Mouse (Mus musculus) neural tube, embryonic 10.5 days (tissue): ENCODE results near the gene Tgfbr2.

Source experiments
- DNase-seq: peaks from one replicate; pipeline ENCODE4 v3.0.0-alpha.2; 2017; ENCODE audit warnings: low spot score; ENCODE audit errors: extremely low spot score

Tgfbr2 gene

GRCm38 (mm10) chr9:116174481-116175461 lies at the start of gene Tgfbr2:
Gene Tgfbr2, minus strand, starts transcription at chr9:116175360.
- DNase-seq = peak; percentile 79

GRCm38 (mm10) chr9:116223368-116223767 lies 48.2 kb upstream of the Tgfbr2 start:
- DNase-seq = no peak

DNA sequence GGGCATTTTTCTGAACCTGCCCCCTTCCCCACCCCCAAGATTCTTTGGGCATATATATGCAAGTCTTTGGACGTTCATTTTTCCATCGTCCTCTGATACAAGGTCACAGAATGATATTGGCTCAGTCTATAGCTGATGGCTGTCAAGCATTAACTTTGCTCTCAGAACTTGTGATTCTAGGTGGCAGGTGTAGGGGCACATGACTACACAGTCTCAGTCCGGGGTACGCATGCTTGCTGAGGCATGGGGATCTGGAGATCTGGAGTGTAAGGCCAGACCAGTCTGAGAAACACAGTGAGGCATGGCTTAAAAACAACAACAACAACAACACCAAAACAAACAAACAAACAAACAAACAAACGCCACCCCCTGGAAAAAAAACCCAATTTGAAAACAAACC lies 47.5 kb upstream of the Tgfbr2 start:
- DNase-seq = no peak

- DNase-seq = no peak
These were observed 46.8 kb upstream of the Tgfbr2 start for GRCm38 (mm10) chr9:116222000-116222399.

DNA sequence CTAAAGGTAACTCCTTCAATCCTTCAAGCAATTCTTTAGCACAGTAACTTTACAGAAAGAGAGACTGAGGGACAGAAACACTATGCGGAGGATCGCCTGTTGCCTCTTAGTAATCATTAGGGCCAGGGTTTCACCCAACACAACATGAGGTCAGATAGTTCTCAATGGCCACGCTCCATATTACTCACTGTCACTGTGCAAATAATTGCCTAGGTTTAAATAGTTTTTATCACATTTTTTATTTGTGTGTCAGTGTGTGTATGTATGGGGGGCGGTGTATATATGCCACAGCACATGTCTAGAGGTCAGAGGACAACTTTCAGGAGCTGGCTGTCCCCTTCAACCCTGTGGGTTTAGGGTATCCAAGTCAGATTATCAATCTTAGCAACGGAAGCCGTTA lies 46.4 kb upstream of the Tgfbr2 start:
- no peak for DNase-seq

- no peak for DNase-seq
These were observed 45.5 kb upstream of the Tgfbr2 start for GRCm38 (mm10) chr9:116220616-116221015.

DNA sequence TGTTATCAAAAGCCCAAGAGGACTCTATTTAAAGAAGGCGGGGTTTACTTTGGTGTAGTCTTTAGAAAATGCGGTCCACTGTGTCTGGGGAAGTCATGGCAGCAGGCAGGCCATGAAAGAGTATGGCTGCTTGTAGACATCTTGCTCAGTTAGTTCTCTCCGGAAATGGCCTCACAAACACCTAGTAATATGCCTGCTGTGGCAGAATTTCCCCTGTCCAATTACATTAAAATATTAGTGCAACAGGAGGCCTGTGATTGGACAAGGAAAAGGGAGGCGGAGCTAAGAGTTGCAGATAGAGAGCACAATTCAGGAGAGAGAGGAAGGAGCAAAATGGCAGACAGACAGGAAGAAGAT lies 45.0 kb upstream of the Tgfbr2 start:
- no peak for DNase-seq

- DNase-seq = no peak
These were observed 44.3 kb upstream of the Tgfbr2 start for GRCm38 (mm10) chr9:116219234-116220158.

DNA sequence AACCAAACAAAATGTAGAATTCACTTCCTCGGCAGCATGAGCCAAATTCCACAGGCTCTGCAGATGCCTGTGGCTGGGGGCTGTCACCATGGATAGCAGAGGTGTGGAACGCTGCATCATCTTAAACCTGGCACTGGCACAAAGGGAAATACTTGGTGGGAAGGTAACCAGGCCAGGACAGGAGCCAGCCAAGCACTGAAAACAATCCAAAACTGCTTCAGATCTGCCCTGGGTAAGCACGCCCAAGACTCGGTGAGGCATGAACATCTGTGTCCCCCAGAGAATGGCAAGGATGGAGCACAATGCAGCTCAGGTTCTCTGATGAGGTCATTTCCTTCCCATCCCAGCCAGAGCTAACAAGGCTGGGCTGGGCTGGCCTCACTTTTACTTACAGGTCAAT lies 43.6 kb upstream of the Tgfbr2 start:
- DNase-seq = no peak

DNA sequence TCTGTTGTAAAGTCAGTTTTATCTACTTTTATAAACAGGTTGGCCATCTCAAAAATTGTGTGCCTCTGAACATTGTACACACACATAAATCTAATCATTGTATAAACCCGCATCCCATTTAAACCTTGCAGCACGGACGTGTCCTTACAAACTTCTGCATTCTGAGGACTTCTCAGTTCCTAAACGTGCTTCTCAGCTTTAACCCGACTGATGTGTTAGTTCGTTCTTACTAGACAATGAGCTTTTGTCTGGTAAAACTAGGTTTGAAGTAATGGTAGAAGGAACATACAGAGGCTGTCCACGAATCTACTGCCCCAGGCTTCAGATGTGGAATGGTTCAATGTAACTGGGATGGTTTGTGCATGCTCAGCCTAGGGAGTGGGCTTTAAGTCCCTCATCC lies 41.9 kb upstream of the Tgfbr2 start:
- DNase-seq = no peak

DNA sequence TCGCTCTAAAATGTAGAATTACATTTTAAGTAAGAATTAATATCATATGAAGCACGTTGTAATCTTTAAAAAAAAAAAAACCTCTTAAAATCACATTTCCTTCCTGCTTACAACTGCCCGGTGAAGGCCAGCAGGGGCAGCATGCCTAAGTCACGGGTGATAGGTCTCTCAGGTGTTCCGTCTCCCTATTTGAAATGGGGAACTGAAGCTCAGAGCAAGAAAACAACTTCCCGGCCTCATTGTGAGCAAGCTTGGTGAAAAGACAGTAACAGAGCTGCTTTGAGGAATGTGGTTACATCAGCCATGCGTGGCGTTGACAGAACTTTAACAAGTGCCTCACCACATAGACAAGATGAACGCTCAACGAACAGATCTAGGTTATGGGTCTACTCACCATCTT lies 41.5 kb upstream of the Tgfbr2 start:
- DNase-seq = no peak

- DNase-seq = no peak
These were observed 39.1 kb upstream of the Tgfbr2 start for GRCm38 (mm10) chr9:116214296-116214695.

GRCm38 (mm10) chr9:116212915-116213619 lies 37.9 kb upstream of the Tgfbr2 start:
- no peak for DNase-seq

DNA sequence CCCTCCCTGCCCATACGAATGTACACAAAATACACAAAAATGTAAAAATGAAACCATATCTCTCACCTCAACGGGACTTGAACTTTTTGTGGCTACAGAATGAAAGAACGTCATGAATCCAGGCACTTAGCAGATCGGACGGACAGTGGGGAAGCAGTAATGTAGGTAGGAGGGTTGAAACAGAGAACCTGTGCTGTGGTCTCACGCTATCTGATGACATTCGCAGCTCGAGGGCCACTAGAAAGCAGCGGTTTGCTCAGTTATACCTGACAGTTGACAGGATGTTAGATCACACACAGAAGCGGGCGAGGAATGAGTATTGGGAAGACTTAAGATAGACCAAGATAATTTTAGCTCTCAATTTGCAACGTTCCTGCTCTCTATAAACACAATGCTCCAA lies 36.9 kb upstream of the Tgfbr2 start:
- no peak for DNase-seq

- no peak for DNase-seq
These were observed 33.2 kb upstream of the Tgfbr2 start for GRCm38 (mm10) chr9:116208169-116208904.

GRCm38 (mm10) chr9:116206901-116207300 lies 31.7 kb upstream of the Tgfbr2 start:
- no peak for DNase-seq

DNA sequence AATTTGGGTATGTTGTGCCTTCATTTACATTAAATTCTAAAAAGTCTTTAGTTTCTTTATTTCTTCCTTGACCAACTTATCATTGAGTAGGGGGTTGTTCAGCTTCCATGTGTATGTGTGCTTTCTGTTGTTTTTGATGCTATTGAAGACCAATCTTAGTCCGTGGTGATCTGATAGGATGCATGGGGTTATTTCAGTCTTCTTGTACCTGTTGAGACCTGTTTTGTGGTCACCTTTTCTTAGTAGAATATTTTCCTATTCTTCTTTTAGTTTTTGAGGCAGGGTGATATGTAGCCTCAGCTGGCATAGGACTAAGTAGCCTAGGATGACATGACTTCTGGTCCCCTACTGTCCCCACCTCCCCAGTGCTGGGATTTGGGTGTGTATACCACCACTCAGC lies 28.5 kb upstream of the Tgfbr2 start:
- no peak for DNase-seq

GRCm38 (mm10) chr9:116199127-116199526 lies 24.0 kb upstream of the Tgfbr2 start:
- DNase-seq = no peak

- no peak for DNase-seq
These were observed 23.3 kb upstream of the Tgfbr2 start for GRCm38 (mm10) chr9:116198488-116198887.

- no peak for DNase-seq
These were observed 22.5 kb upstream of the Tgfbr2 start for GRCm38 (mm10) chr9:116197491-116198170.
